Mouse (Mus musculus) stomach, embryonic 15.5 days (tissue): Measurements from ENCODE around the gene Cfap157. TPM values are rescaled to one million over a fixed set of nuclear protein-coding genes. Genes with fewer than 3 reads are reported as not detected.

ENCODE experiments used
- ATAC-seq: fragments of 200-750 bp; cut with Nextera tagmentation; 2 replicates; pipeline ENCODE4 v1.8.0; 2017; ENCODE audit warnings: low read depth, moderate number of reproducible peaks, moderate TSS enrichment; ENCODE audit not compliant: insufficient read depth, low FRiP score
- H3K27ac ChIP-seq: fragments of 300-500 bp; sonication (generic); 2 replicates; pipeline ENCODE4 v1.5.1; 2015; ENCODE audit warnings: mild to moderate bottlenecking, inconsistent platforms
- H3K27me3 ChIP-seq: fragments of 300-500 bp; sonication (generic); replicated peaks from 2 replicates; pipeline ENCODE4 v1.6.1; 2015; ENCODE audit warnings: inconsistent platforms
- H3K36me3 ChIP-seq: fragments of 300-500 bp; sonication (generic); 2 replicates; pipeline ENCODE4 v1.6.1; 2015; ENCODE audit warnings: inconsistent platforms
- H3K4me1 ChIP-seq: fragments of 300-500 bp; sonication (generic); 2 replicates; pipeline ENCODE4 v1.6.1; 2015; ENCODE audit warnings: inconsistent platforms
- H3K4me2 ChIP-seq: fragments of 300-500 bp; sonication (generic); 2 replicates; pipeline ENCODE4 v1.6.1; 2015; ENCODE audit warnings: mild to moderate bottlenecking, inconsistent platforms
- H3K4me3 ChIP-seq: fragments of 300-500 bp; sonication (generic); replicated peaks from 2 replicates; pipeline ENCODE4 v1.5.1; 2015; ENCODE audit warnings: inconsistent platforms
- H3K9ac ChIP-seq: fragments of 300-500 bp; sonication (generic); 2 replicates; pipeline ENCODE4 v1.6.1; 2015; ENCODE audit warnings: inconsistent platforms
- H3K9me3 ChIP-seq: fragments of 300-500 bp; sonication (generic); 2 replicates; pipeline ENCODE4 v1.6.1; 2016; ENCODE audit warnings: inconsistent platforms
- WGBS: fragments of 180-500 bp; shearing (Covaris S2); methylation state at CpG from one replicate; pipeline ENCODE4 v1.1.7; 2015; 5-methylcytosine and 5-hydroxymethylcytosine counted together
- polyA plus RNA-seq: library from polyadenylated mRNA; unstranded; fragments of >200 nt; fragmentation: Nextera tagmentation; extraction: Ambion mirVana; gene quantifications from 2 replicates; pipeline ENCODE4 v1.2.1, GENCODE M21; 2015

Cfap157 gene
- polyA plus RNA-seq, 1 experiment from 2014 or later, result 0.62 TPM

GRCm38 (mm10) chr2:32779131-32779530 lies 5.1 kb downstream of the Cfap157 start:
- H3K9me3 ChIP-seq, result no peaks in the 10 kb centered on the region
- H3K27ac ChIP-seq, result no peak overlapping the region
- H3K27me3 ChIP-seq, result no peaks in the 10 kb centered on the region
- H3K4me1 ChIP-seq, result peaks cover 10% of the 10 kb centered on the region
- no peak overlapping the region for H3K4me2 ChIP-seq
- 9% methylated on average over 8 of the region's 8 CpGs for WGBS
- H3K9ac ChIP-seq, result no peak overlapping the region
- H3K36me3 ChIP-seq, result no peaks in the 10 kb centered on the region
- no peak overlapping the region for H3K4me3 ChIP-seq
- ATAC-seq, result no peak

- ATAC-seq, result no peak
- Histone ChIP-seq H3K36me3 (no peaks in the 10 kb centered on the region), H3K27ac (no peak overlapping the region), H3K4me1 (peaks cover 10% of the 10 kb centered on the region), H3K9me3 (no peaks in the 10 kb centered on the region), H3K4me2 (no peak overlapping the region), H3K27me3 (no peaks in the 10 kb centered on the region), H3K4me3 (no peak overlapping the region), H3K9ac (no peak overlapping the region)
- 86% methylated on average over 6 of the region's 6 CpGs for WGBS
Measured at GRCm38 (mm10) chr2:32778081-32778480, 6.1 kb downstream of the Cfap157 start.

- no peaks in the 10 kb centered on the region for H3K36me3 ChIP-seq
- no peaks in the 10 kb centered on the region for H3K27me3 ChIP-seq
- H3K4me3 ChIP-seq, result peak overlapping the region; percentile 63
- peak overlapping the region; percentile 90 for H3K4me2 ChIP-seq
- WGBS, result 25% methylated on average over 22 of the region's 22 CpGs
- no peaks in the 10 kb centered on the region for H3K9me3 ChIP-seq
- ATAC-seq, result no peak
- no peak overlapping the region for H3K27ac ChIP-seq
- peaks cover 10% of the 10 kb centered on the region for H3K4me1 ChIP-seq
- H3K9ac ChIP-seq, result no peak overlapping the region
Measured at GRCm38 (mm10) chr2:32776192-32776591, 8.0 kb downstream of the Cfap157 start.

GRCm38 (mm10) chr2:32775359-32776074 lies 8.7 kb downstream of the Cfap157 start, which contains the start of the genes Ttc16 and Ptrh1:
Gene Ttc16 (minus strand): TSS chr2:32775633.
Gene Ptrh1 (plus strand): TSS chr2:32775786.
- peak; percentile 93 for ATAC-seq
- WGBS, result under 1% methylated on average over 46 of the region's 46 CpGs
- H3K4me3 ChIP-seq, result peak within 1 kb of the TSS; percentile 63

GRCm38 (mm10) chr2:32772626-32773279 lies 11.5 kb downstream of the Cfap157 start:
- H3K4me3 ChIP-seq, result no peak overlapping the region
- ATAC-seq, result no peak
- no peaks in the 10 kb centered on the region for H3K36me3 ChIP-seq
- WGBS, result 76% methylated on average over 8 of the region's 8 CpGs
- H3K27me3 ChIP-seq, result no peaks in the 10 kb centered on the region
- H3K9ac ChIP-seq, result no peak overlapping the region
- peaks cover 14% of the 10 kb centered on the region for H3K4me1 ChIP-seq
- no peak overlapping the region for H3K4me2 ChIP-seq
- no peaks in the 10 kb centered on the region for H3K9me3 ChIP-seq
- no peak overlapping the region for H3K27ac ChIP-seq

More at GRCm38 (mm10) chr2:32775359-32776074, 8.7 kb downstream of the Cfap157 start, which contains the start of the genes Ttc16 and Ptrh1:
- Histone ChIP-seq H3K4me1 (peaks cover 14% of the 10 kb centered on the region), H3K36me3 (no peaks in the 10 kb centered on the region), H3K4me2 (peak within 1 kb of the TSS; percentile 90), H3K9me3 (no peaks in the 10 kb centered on the region), H3K27ac (peak within 1 kb of the TSS; percentile 66; the same call in 1 of the 2 replicates), H3K9ac (peak within 1 kb of the TSS; percentile 9; the same call in 1 of the 2 replicates), H3K27me3 (no peaks in the 10 kb centered on the region)

- H3K9ac ChIP-seq, result no peak overlapping the region
- 26% methylated on average over 12 of the region's 12 CpGs for WGBS
- no peaks in the 10 kb centered on the region for H3K36me3 ChIP-seq
- H3K4me2 ChIP-seq, result no peak overlapping the region
- H3K4me1 ChIP-seq, result peaks cover 14% of the 10 kb centered on the region
- no peaks in the 10 kb centered on the region for H3K27me3 ChIP-seq
- no peak overlapping the region for H3K4me3 ChIP-seq
- no peak for ATAC-seq
- no peak overlapping the region for H3K27ac ChIP-seq
- no peaks in the 10 kb centered on the region for H3K9me3 ChIP-seq
Measured at GRCm38 (mm10) chr2:32771886-32772285, 12.3 kb downstream of the Cfap157 start.

GRCm38 (mm10) chr2:32769327-32770085 lies 14.7 kb downstream of the Cfap157 start:
- H3K27ac ChIP-seq, result no peak overlapping the region
- no peaks in the 10 kb centered on the region for H3K27me3 ChIP-seq
- H3K9me3 ChIP-seq, result no peaks in the 10 kb centered on the region
- no peaks in the 10 kb centered on the region for H3K36me3 ChIP-seq
- no peak for ATAC-seq
- H3K4me3 ChIP-seq, result no peak overlapping the region
- 82% methylated on average over 5 of the region's 5 CpGs for WGBS
- peaks cover 3% of the 10 kb centered on the region; the same call in 1 of the 2 replicates for H3K4me1 ChIP-seq
- no peak overlapping the region for H3K4me2 ChIP-seq
- H3K9ac ChIP-seq, result no peak overlapping the region

GRCm38 (mm10) chr2:32768661-32769285 lies 15.5 kb downstream of the Cfap157 start:
- ATAC-seq, result no peak
- Histone ChIP-seq H3K4me1 (peaks cover 3% of the 10 kb centered on the region; the same call in 1 of the 2 replicates), H3K4me2 (no peak overlapping the region), H3K27ac (no peak overlapping the region), H3K9me3 (no peaks in the 10 kb centered on the region), H3K36me3 (no peaks in the 10 kb centered on the region), H3K4me3 (no peak overlapping the region), H3K27me3 (no peaks in the 10 kb centered on the region), H3K9ac (no peak overlapping the region)
- WGBS, result 46% methylated on average over 19 of the region's 19 CpGs

- H3K27ac ChIP-seq, result no peak overlapping the region
- no peak for ATAC-seq
- H3K9me3 ChIP-seq, result no peaks in the 10 kb centered on the region
- H3K27me3 ChIP-seq, result no peaks in the 10 kb centered on the region
- H3K4me3 ChIP-seq, result no peak overlapping the region
- no peak overlapping the region for H3K4me2 ChIP-seq
- H3K36me3 ChIP-seq, result no peaks in the 10 kb centered on the region
- WGBS, result 76% methylated on average over 12 of the region's 12 CpGs
- H3K4me1 ChIP-seq, result peaks cover 3% of the 10 kb centered on the region; the same call in 1 of the 2 replicates
- no peak overlapping the region for H3K9ac ChIP-seq
Measured at GRCm38 (mm10) chr2:32767241-32767640, 17.0 kb downstream of the Cfap157 start.

GRCm38 (mm10) chr2:32763353-32763752 lies 20.9 kb downstream of the Cfap157 start:
- H3K27me3 ChIP-seq, result no peaks in the 10 kb centered on the region

GRCm38 (mm10) chr2:32761859-32762258 lies 22.4 kb downstream of the Cfap157 start:
- H3K9me3 ChIP-seq, result no peaks in the 10 kb centered on the region
- WGBS, result 82% methylated on average over 4 of the region's 4 CpGs
- H3K36me3 ChIP-seq, result peaks cover 4% of the 10 kb centered on the region
- no peak overlapping the region for H3K9ac ChIP-seq
- H3K4me2 ChIP-seq, result no peak overlapping the region
- ATAC-seq, result no peak
- H3K4me3 ChIP-seq, result no peak overlapping the region
- no peaks in the 10 kb centered on the region; the same call in 1 of the 2 replicates for H3K4me1 ChIP-seq
- no peaks in the 10 kb centered on the region for H3K27me3 ChIP-seq
- H3K27ac ChIP-seq, result no peak overlapping the region

More at GRCm38 (mm10) chr2:32763353-32763752, 20.9 kb downstream of the Cfap157 start:
- H3K4me1 ChIP-seq, result no peaks in the 10 kb centered on the region
- H3K9ac ChIP-seq, result no peak overlapping the region
- H3K4me3 ChIP-seq, result no peak overlapping the region
- no peak overlapping the region for H3K27ac ChIP-seq
- peaks cover 4% of the 10 kb centered on the region for H3K36me3 ChIP-seq
- no peak overlapping the region for H3K4me2 ChIP-seq
- H3K9me3 ChIP-seq, result no peaks in the 10 kb centered on the region
- 75% methylated on average over 3 of the region's 3 CpGs for WGBS
- ATAC-seq, result no peak
